Mouse (Mus musculus) neutrophil, adult 65 days (primary cell): ENCODE results near the gene Cyld. TPM values are rescaled to one million over a fixed set of nuclear protein-coding genes. Genes with fewer than 3 reads are reported as not detected.

Experiments
- total RNA-seq: library from RNA; stranded (reverse); gene quantifications from 2 replicates; pipeline ENCODE4 v1.2.4, GENCODE M21; 2023

Gene Cyld
- 60.0 and 84.1 TPM in 2 replicates for total RNA-seq

GRCm38 (mm10) chr8:88696721-88697641, at the start of gene Cyld:
Cyld (plus strand) TSS chr8:88697028.

Other genes starting within 250 kb of the Cyld start
- gene Nkd1, start 175.7 kb upstream of the Cyld start, total RNA-seq: not detected in 2 replicates
- 127 and 148 TPM in 2 replicates for gene Snx20, start 60.9 kb upstream of the Cyld start, total RNA-seq
- 11.2 and 13.1 TPM in 2 replicates for gene Nod2, start 49.7 kb upstream of the Cyld start, total RNA-seq